Mouse (Mus musculus): Measurements from ENCODE around the gene Cars2. TPM values are rescaled to one million over a fixed set of nuclear protein-coding genes. Genes with fewer than 3 reads are reported as not detected.
A peak's percentile ranks its signal among the peaks of the same experiment; 100 is the strongest.

Gene Cars2
- total and polyA plus RNA-seq, 2 experiments: 23.9 to 27.0 TPM

DNA sequence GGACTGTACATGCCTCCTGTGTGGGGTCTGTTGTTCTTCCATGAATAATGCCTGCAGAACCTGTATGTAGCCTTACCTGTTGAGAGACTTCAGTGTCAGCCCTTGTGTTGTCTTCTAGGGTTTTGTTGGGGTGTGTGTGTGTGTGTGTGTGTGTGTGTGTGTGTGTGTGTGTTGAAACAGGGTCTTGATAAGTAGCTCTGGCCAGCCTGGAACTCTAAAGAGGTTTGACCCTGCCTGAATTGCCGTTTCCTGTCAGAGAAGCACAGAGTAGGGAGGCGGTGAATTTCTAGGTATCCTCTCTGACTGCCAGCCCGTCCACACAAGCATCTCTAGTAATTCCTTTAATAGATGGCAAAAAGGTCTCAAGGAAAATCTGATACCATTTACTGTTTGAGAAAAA is 8.9 kb upstream of the Cars2 start:
- no peaks in the 10 kb centered on the region for H3K27me3 ChIP-seq (ENCODE audit: control insufficient read depth, insufficient read depth, low read length)
- H3K9ac ChIP-seq (ENCODE audit: low read depth, low read length): no peak overlapping the region
- peaks cover 9% of the 10 kb centered on the region; the same call in 1 of the 2 replicates for H3K36me3 ChIP-seq (ENCODE audit: control insufficient read depth, insufficient read depth, low read length)
- H3K4me1 ChIP-seq (ENCODE audit: control insufficient read depth, insufficient read depth, low read length): peaks cover 5% of the 10 kb centered on the region; the same call in 1 of the 2 replicates
- peaks cover 21% of the 10 kb centered on the region; the same call in 1 of the 2 replicates for H3K79me2 ChIP-seq (ENCODE audit: control insufficient read depth, insufficient read depth, low read length)
- no peak overlapping the region for H3K4me3 ChIP-seq (ENCODE audit: insufficient read depth, low read depth, low read length)
- TF ChIP-seq POLR2A (IDR thresholded peaks at IDR 0.05; ENCODE audit: extremely low read depth, insufficient read depth, low read length) (no peak), CTCF (IDR thresholded peaks at IDR 0.05; ENCODE audit: low read depth, low read length) (no peak)
- no peak for DNase-seq (ENCODE audit: extremely low read depth, low read depth, low spot score)
- H3K27ac ChIP-seq (replicated peaks; ENCODE audit: insufficient read depth, low read depth, low read length): no peak overlapping the region
- 71% methylated on average over 3 of the region's 3 CpGs for WGBS

- peak; percentile 96 for DNase-seq (ENCODE audit: extremely low read depth, low read depth, low spot score)
- Histone ChIP-seq H3K9ac (ENCODE audit: low read depth, low read length) (peak overlapping the region; percentile 94), H3K79me2 (ENCODE audit: control insufficient read depth, insufficient read depth, low read length) (peaks cover 21% of the 10 kb centered on the region; the same call in 1 of the 2 replicates), H3K27me3 (ENCODE audit: control insufficient read depth, insufficient read depth, low read length) (no peaks in the 10 kb centered on the region), H3K4me3 (ENCODE audit: insufficient read depth, low read depth, low read length) (peak overlapping the region; percentile 89), H3K36me3 (ENCODE audit: control insufficient read depth, insufficient read depth, low read length) (peaks cover 4% of the 10 kb centered on the region; the same call in 1 of the 2 replicates), H3K27ac (replicated peaks; ENCODE audit: insufficient read depth, low read depth, low read length) (peak overlapping the region; percentile 85), H3K4me1 (ENCODE audit: control insufficient read depth, insufficient read depth, low read length) (peaks cover 7% of the 10 kb centered on the region; the same call in 1 of the 2 replicates)
- TF ChIP-seq POLR2A (IDR thresholded peaks at IDR 0.05; ENCODE audit: extremely low read depth, insufficient read depth, low read length) (peak; percentile 100), CTCF (IDR thresholded peaks at IDR 0.05; ENCODE audit: low read depth, low read length) (no peak)
- WGBS: under 1% methylated on average over 67 of the region's 67 CpGs
Measured at GRCm38 (mm10) chr8:11557768-11558629, 7.4 kb upstream of the Cars2 start.

- H3K36me3 ChIP-seq (ENCODE audit: control insufficient read depth, insufficient read depth, low read length): peaks cover 4% of the 10 kb centered on the region; the same call in 1 of the 2 replicates
- H3K27me3 ChIP-seq (ENCODE audit: control insufficient read depth, insufficient read depth, low read length): no peaks in the 10 kb centered on the region
- WGBS: under 1% methylated on average over 32 of the region's 32 CpGs
- peak overlapping the region; percentile 94 for H3K9ac ChIP-seq (ENCODE audit: low read depth, low read length)
- no peak for DNase-seq (ENCODE audit: extremely low read depth, low read depth, low spot score)
- H3K4me3 ChIP-seq (ENCODE audit: insufficient read depth, low read depth, low read length): peak overlapping the region; percentile 89
- H3K4me1 ChIP-seq (ENCODE audit: control insufficient read depth, insufficient read depth, low read length): peaks cover 7% of the 10 kb centered on the region; the same call in 1 of the 2 replicates
- no peak for TF ChIP-seq CTCF (IDR thresholded peaks at IDR 0.05; ENCODE audit: low read depth, low read length)
- TF ChIP-seq POLR2A (IDR thresholded peaks at IDR 0.05; ENCODE audit: extremely low read depth, insufficient read depth, low read length): 0 out of 2 replicates have a peak, but pooled peaks have one; percentile 2
- H3K27ac ChIP-seq (replicated peaks; ENCODE audit: insufficient read depth, low read depth, low read length): peak overlapping the region; percentile 85
- peaks cover 21% of the 10 kb centered on the region; the same call in 1 of the 2 replicates for H3K79me2 ChIP-seq (ENCODE audit: control insufficient read depth, insufficient read depth, low read length)
Measured at GRCm38 (mm10) chr8:11557424-11557767, 6.8 kb upstream of the Cars2 start.

- under 1% methylated on average over 82 of the region's 85 CpGs for WGBS
Measured at GRCm38 (mm10) chr8:11556691-11557423, 6.3 kb upstream of the Cars2 start.

GRCm38 (mm10) chr8:11555720-11556591 is 5.4 kb upstream of the Cars2 start:
- Histone ChIP-seq H3K27ac (replicated peaks; ENCODE audit: insufficient read depth, low read depth, low read length) (peak overlapping the region; percentile 91), H3K27me3 (ENCODE audit: control insufficient read depth, insufficient read depth, low read length) (no peaks in the 10 kb centered on the region), H3K79me2 (ENCODE audit: control insufficient read depth, insufficient read depth, low read length) (peaks cover 9% of the 10 kb centered on the region; the same call in 1 of the 2 replicates), H3K4me3 (ENCODE audit: insufficient read depth, low read depth, low read length) (peak overlapping the region; percentile 89), H3K4me1 (ENCODE audit: control insufficient read depth, insufficient read depth, low read length) (peaks cover 7% of the 10 kb centered on the region; the same call in 1 of the 2 replicates), H3K36me3 (ENCODE audit: control insufficient read depth, insufficient read depth, low read length) (no peaks in the 10 kb centered on the region), H3K9ac (ENCODE audit: low read depth, low read length) (peak overlapping the region; percentile 94)
- TF ChIP-seq POLR2A (IDR thresholded peaks at IDR 0.05; ENCODE audit: extremely low read depth, insufficient read depth, low read length) (peak; percentile 98), CTCF (IDR thresholded peaks at IDR 0.05; ENCODE audit: low read depth, low read length) (no peak)
- DNase-seq (ENCODE audit: extremely low read depth, low read depth, low spot score): peak; percentile 96
- WGBS: under 1% methylated on average over 100 of the region's 103 CpGs

More at GRCm38 (mm10) chr8:11556691-11557423, 6.3 kb upstream of the Cars2 start:
- H3K4me3 ChIP-seq (ENCODE audit: insufficient read depth, low read depth, low read length): peak overlapping the region; percentile 89
- peaks cover 7% of the 10 kb centered on the region; the same call in 1 of the 2 replicates for H3K4me1 ChIP-seq (ENCODE audit: control insufficient read depth, insufficient read depth, low read length)
- H3K36me3 ChIP-seq (ENCODE audit: control insufficient read depth, insufficient read depth, low read length): no peaks in the 10 kb centered on the region; the same call in 1 of the 2 replicates
- DNase-seq (ENCODE audit: extremely low read depth, low read depth, low spot score): peak; percentile 12
- peak overlapping the region; percentile 94 for H3K9ac ChIP-seq (ENCODE audit: low read depth, low read length)
- H3K27ac ChIP-seq (replicated peaks; ENCODE audit: insufficient read depth, low read depth, low read length): peak overlapping the region; percentile 85
- no peaks in the 10 kb centered on the region for H3K27me3 ChIP-seq (ENCODE audit: control insufficient read depth, insufficient read depth, low read length)
- peaks cover 18% of the 10 kb centered on the region; the same call in 1 of the 2 replicates for H3K79me2 ChIP-seq (ENCODE audit: control insufficient read depth, insufficient read depth, low read length)
- no peak for TF ChIP-seq POLR2A (IDR thresholded peaks at IDR 0.05; ENCODE audit: extremely low read depth, insufficient read depth, low read length)
